ENCODE assay signal across 12 mouse cellular contexts in the genomic region with DNA sequence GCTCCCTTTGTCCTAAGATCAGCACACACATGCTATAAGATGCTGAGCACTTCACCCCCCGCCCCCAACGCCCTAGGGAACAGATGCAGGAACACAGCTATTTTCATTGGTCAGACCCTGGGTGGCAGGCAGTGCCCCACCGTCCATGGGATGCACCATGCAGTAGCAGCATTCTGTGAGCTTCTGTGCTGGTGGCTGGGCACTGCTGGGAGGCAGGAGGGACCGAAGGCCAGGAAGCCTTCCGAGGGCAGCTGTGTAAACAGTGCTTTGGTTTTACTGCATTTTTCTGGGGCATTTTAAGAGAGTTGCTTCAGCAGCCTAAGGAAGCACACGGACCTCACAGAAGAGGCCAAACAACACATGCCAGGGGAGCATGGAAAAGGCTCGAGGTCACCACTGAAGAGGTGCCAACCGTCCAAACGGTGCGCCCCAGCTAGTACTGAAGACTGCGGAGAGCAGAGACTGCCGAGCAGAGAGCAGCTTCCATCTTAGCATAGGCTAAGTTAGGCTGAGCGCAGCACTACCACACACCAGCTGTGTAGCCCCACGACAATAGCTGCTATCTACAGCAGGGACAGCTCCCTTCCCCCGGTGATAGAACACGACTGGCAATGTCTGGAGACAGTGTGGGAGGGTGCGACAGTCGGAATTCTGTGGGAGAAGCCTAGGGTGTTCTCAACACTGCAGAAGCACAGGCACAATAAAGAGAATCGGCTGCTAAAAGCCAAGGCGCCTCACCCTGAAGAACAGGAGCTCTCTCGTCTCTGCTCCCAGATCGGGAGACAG. TPM values are rescaled to one million over a fixed set of nuclear protein-coding genes. Genes with fewer than 3 reads are reported as not detected.
DNase-seq lines count a peak whose midpoint lies in the region; ATAC-seq and TF ChIP-seq lines count a peak whose summit lies in the region.
"Had no signal": no experiment of that assay in that cellular context is flagged by ENCODE, and none has a peak within 500 bp of the region (broad histone marks: within the 10 kb centered on the region; RNA-seq: fewer than 3 reads in every experiment).

No protein-coding gene starts in this region.

- peak overlapping the region; percentile 8; the same call in 1 of the 2 replicates for H3K27ac ChIP-seq in gastrocnemius, adult 2 months
- H3K27ac ChIP-seq in limb, embryonic 12.5 days: 0 out of 2 replicates have a peak overlapping the region, but pooled peaks have one; percentile 13
- no peak overlapping the region for H3K27ac ChIP-seq in limb, embryonic 10.5 days
- H3K27ac ChIP-seq: stomach, embryonic 15.5 days had no signal

- WGBS in limb, embryonic 12.5 days: 76% methylated on average over 22 of the region's 22 CpGs
- WGBS in limb, embryonic 10.5 days: 88% methylated on average over 22 of the region's 22 CpGs

- TF ChIP-seq CTCF in gastrocnemius, adult 2 months (IDR thresholded peaks at IDR 0.05): no peak

- H3K4me2 ChIP-seq in limb, embryonic 12.5 days: no peak overlapping the region
- H3K4me2 ChIP-seq: stomach, embryonic 15.5 days had no signal

- no peak overlapping the region for H3K4me3 ChIP-seq in gastrocnemius, adult 2 months
- H3K4me3 ChIP-seq in limb, embryonic 12.5 days (replicated peaks): no peak overlapping the region
- H3K4me3 ChIP-seq in limb, embryonic 10.5 days: no peak overlapping the region
- H3K4me3 ChIP-seq: stomach, embryonic 15.5 days had no signal

- intact Hi-C loops in gastrocnemius, adult 2 months (cut with DNase I): no loop called here
- intact Hi-C loops in gastrocnemius, postnatal 36 days (cut with DNase I): loop anchor here (5.0 kb wide), 1 partner anchor 63 kb away; no protein-coding TSS in a partner anchor

- H3K36me3 ChIP-seq in limb, embryonic 12.5 days: peaks cover 99% of the 10 kb centered on the region
- H3K36me3 ChIP-seq in limb, embryonic 10.5 days: peaks cover 100% of the 10 kb centered on the region

- 0 out of 2 replicates have a peak, but pooled peaks cover 4% of the 10 kb centered on the region for H3K4me1 ChIP-seq in limb, embryonic 12.5 days (replicated peaks)
- 0 out of 2 replicates have a peak, but pooled peaks cover 3% of the 10 kb centered on the region for H3K4me1 ChIP-seq in limb, embryonic 10.5 days
- H3K4me1 ChIP-seq: stomach, embryonic 15.5 days had no signal

- no peaks in the 10 kb centered on the region for H3K9me3 ChIP-seq in limb, embryonic 12.5 days
- H3K9me3 ChIP-seq in limb, embryonic 10.5 days (replicated peaks): no peaks in the 10 kb centered on the region
- H3K9me3 ChIP-seq: stomach, embryonic 15.5 days had no signal

- no peaks in the 10 kb centered on the region for H3K27me3 ChIP-seq in limb, embryonic 12.5 days
- no peaks in the 10 kb centered on the region for H3K27me3 ChIP-seq in limb, embryonic 10.5 days (ENCODE audit: low read depth, poor library complexity, severe bottlenecking)
- H3K27me3 ChIP-seq: stomach, embryonic 15.5 days had no signal

- no peak overlapping the region for H3K9ac ChIP-seq in limb, embryonic 12.5 days (replicated peaks)
- H3K9ac ChIP-seq: stomach, embryonic 15.5 days had no signal

- no peak for DNase-seq in gastrocnemius, adult 2 months
- DNase-seq in gastrocnemius, postnatal 36 days: no peak
- no peak for DNase-seq in limb, embryonic 10.5 days (ENCODE audit: low spot score)
- peak; percentile 68 to 73 for DNase-seq in layer of hippocampus, postnatal 36 days
- peak; percentile 77 for DNase-seq in right cerebral cortex, postnatal 25 days
- DNase-seq in spleen, postnatal 36 days (ENCODE audit: low spot score in 2 of 2): no peak
- no peak for DNase-seq in heart, adult 18-20 months
- DNase-seq: adrenal gland, postnatal 14 days had no signal

- ATAC-seq in limb, embryonic 12.5 days (ENCODE audit: insufficient number of reproducible peaks, insufficient read depth, low FRiP score, low TSS enrichment, low read depth): 0 out of 2 replicates have a peak, but pooled peaks have one; percentile 3

RNA-seq across cellular contexts. Expression of a gene that starts 27.4 kb away (rescaled TPM):
- total RNA-seq in gastrocnemius, adult 2 months (2021): under 1 TPM; 0.08 to 0.31 TPM
- total RNA-seq in gastrocnemius, postnatal 36 days (2021): under 1 TPM in 1 of 2 experiments, not detected in 1; 0.47 TPM
- polyA plus RNA-seq in limb, embryonic 12.5 days (2016; fragmentation: Nextera tagmentation; extraction: Ambion mirVana): 0.15 and 0.23 TPM in 2 replicates
- polyA plus RNA-seq in limb, embryonic 10.5 days (2016; fragmentation: Nextera tagmentation; extraction: Ambion mirVana): 0.20 TPM in 1 of 2 replicates, not detected in the other
- total RNA-seq in layer of hippocampus, postnatal 36 days (2021): 1 to 10 TPM; 4.0 to 6.7 TPM
- not detected for total RNA-seq in heart, adult 18-20 months (2021)

RNA-seq across cellular contexts. Expression of a gene that starts 55.4 kb away (rescaled TPM):
- not detected for total RNA-seq in gastrocnemius, adult 2 months (2021)
- not detected for total RNA-seq in gastrocnemius, postnatal 36 days (2021)
- polyA plus RNA-seq in limb, embryonic 12.5 days (2016; fragmentation: Nextera tagmentation; extraction: Ambion mirVana): not detected in 2 replicates
- not detected in 2 replicates for polyA plus RNA-seq in limb, embryonic 10.5 days (2016; fragmentation: Nextera tagmentation; extraction: Ambion mirVana)
- total RNA-seq in layer of hippocampus, postnatal 36 days (2021): not detected
- under 1 TPM in 1 of 2 experiments, not detected in 1; 0.46 TPM for total RNA-seq in heart, adult 18-20 months (2021)
- total RNA-seq: left cerebral cortex, adult 8-10 months; megakaryocyte progenitor cell, adult 5-6 weeks had no signal

RNA-seq across cellular contexts. Expression of a gene that starts 57.7 kb away (rescaled TPM):
- total RNA-seq in gastrocnemius, adult 2 months (2021): 10 to 100 TPM; 37.4 to 57.4 TPM
- 10 to 100 TPM; 48.4 to 49.1 TPM for total RNA-seq in gastrocnemius, postnatal 36 days (2021)
- 40.0 and 43.1 TPM in 2 replicates for polyA plus RNA-seq in limb, embryonic 12.5 days (2016; fragmentation: Nextera tagmentation; extraction: Ambion mirVana)
- 30.6 and 39.2 TPM in 2 replicates for polyA plus RNA-seq in limb, embryonic 10.5 days (2016; fragmentation: Nextera tagmentation; extraction: Ambion mirVana)
- 100 to 1,000 TPM in 1 of 2 experiments, 10 to 100 TPM in 1; 92.4 to 103 TPM for total RNA-seq in layer of hippocampus, postnatal 36 days (2021)
- total RNA-seq in heart, adult 18-20 months (2021): 100 to 1,000 TPM; 117 to 119 TPM

Comparison
In these comparisons a context has a peak if more than half of its experiments do, and no peak if none do; other contexts are left out.
1. DNase-seq: peak in layer of hippocampus, postnatal 36 days (2 of 2) and right cerebral cortex, postnatal 25 days (single experiment); none in gastrocnemius, adult 2 months (single experiment), gastrocnemius, postnatal 36 days (0 of 2), limb, embryonic 10.5 days (single experiment), spleen, postnatal 36 days (0 of 2) and heart, adult 18-20 months (0 of 2).